Mouse (Mus musculus) C2C12 (cell line): ENCODE measurements around the gene Zfp513. TPM values are rescaled to one million over a fixed set of nuclear protein-coding genes. Genes with fewer than 3 reads are reported as not detected.
"Not testable (repeated sequence)": the region's sequence is repeated elsewhere in the genome, so short reads cannot be mapped to it uniquely, and the experiment has no call there.

Experiments
- H3K27me3 ChIP-seq: one replicate; pipeline ENCODE4 v1.6.1; 2011; ENCODE audit not compliant: control insufficient read depth, insufficient read depth, insufficient read length
- H3K36me3 ChIP-seq: one replicate; pipeline ENCODE4 v1.6.1; 2011; ENCODE audit not compliant: control insufficient read depth, insufficient read depth
- H3K4me3 ChIP-seq: one replicate; pipeline ENCODE4 v1.5.1; 2011; ENCODE audit warnings: mild to moderate bottlenecking, control low read depth; ENCODE audit not compliant: poor library complexity, insufficient read depth, severe bottlenecking
- H3K79me2 ChIP-seq: one replicate; pipeline ENCODE4 v1.6.1; 2011; ENCODE audit not compliant: control insufficient read depth, insufficient read depth
- H3K79me3 ChIP-seq: one replicate; pipeline ENCODE4 v1.6.1; 2011; ENCODE audit warnings: low read depth, control low read depth
- H3ac ChIP-seq: one replicate; pipeline ENCODE3; 2011; ENCODE audit warnings: low read depth; ENCODE audit not compliant: control insufficient read depth, insufficient read length
- CEBPB ChIP-seq: IDR thresholded peaks from one replicate; pipeline ENCODE4 v1.6.1; 2011; ENCODE audit warnings: low read depth, mild to moderate bottlenecking, control low read depth, moderate library complexity
- CTCF ChIP-seq: IDR thresholded peaks from one replicate; pipeline ENCODE4 v1.5.1; 2011; ENCODE audit not compliant: control insufficient read depth, insufficient read depth, insufficient read length
- FOSL1 ChIP-seq: IDR thresholded peaks from one replicate; pipeline ENCODE4 v1.8.0; 2011; ENCODE audit warnings: mild to moderate bottlenecking, low read length; ENCODE audit not compliant: poor library complexity, insufficient read depth, severe bottlenecking
- MAX ChIP-seq: IDR thresholded peaks from one replicate; pipeline ENCODE4 v1.6.1; 2011; ENCODE audit warnings: mild to moderate bottlenecking, control low read depth
- MYOD1 ChIP-seq: IDR thresholded peaks from one replicate; pipeline ENCODE4 v1.6.1; 2011; ENCODE audit warnings: low read depth; ENCODE audit not compliant: control insufficient read depth, insufficient read length
- MYOG ChIP-seq: IDR thresholded peaks from one replicate; pipeline ENCODE4 v1.6.1; 2011; ENCODE audit not compliant: control insufficient read depth, insufficient read length; ENCODE audit errors: extremely low read depth
- USF1 ChIP-seq: IDR thresholded peaks from one replicate; pipeline ENCODE4 v1.6.1; 2011; ENCODE audit warnings: low read depth, mild to moderate bottlenecking, control low read depth, moderate library complexity
- polyA plus RNA-seq: library from polyadenylated mRNA; unstranded; fragments of >200 nt; fragmentation: generic; extraction: Trizol; gene quantifications from one replicate; pipeline ENCODE4 v1.2.1, GENCODE M21; 2012; ENCODE audit warnings: missing spikeins

Zfp513 gene
- polyA plus RNA-seq, 1 experiment: 20.9 TPM

GRCm38 (mm10) chr5:31219911-31220447 is 17.9 kb upstream of the Zfp513 start:
- H3K27me3 ChIP-seq: no peaks in the 10 kb centered on the region
- TF ChIP-seq CTCF (no peak), MYOD1 (no peak), MYOG (no peak), FOSL1 (no peak), MAX (no peak), CEBPB (no peak), USF1 (no peak)
- peak overlapping the region; percentile 89 for H3ac ChIP-seq
- peak overlapping the region; percentile 76 for H3K4me3 ChIP-seq
- H3K79me3 ChIP-seq: peaks cover 48% of the 10 kb centered on the region
- H3K36me3 ChIP-seq: peaks cover 8% of the 10 kb centered on the region
- H3K79me2 ChIP-seq: peaks cover 65% of the 10 kb centered on the region

GRCm38 (mm10) chr5:31219474-31219873 is 17.4 kb upstream of the Zfp513 start:
- TF ChIP-seq CEBPB (no peak), CTCF (no peak), FOSL1 (no peak), MYOG (no peak), MAX (no peak), USF1 (no peak), MYOD1 (no peak)
- peak overlapping the region; percentile 89 for H3ac ChIP-seq
- H3K79me3 ChIP-seq: peaks cover 53% of the 10 kb centered on the region
- H3K4me3 ChIP-seq: peak overlapping the region; percentile 76
- H3K36me3 ChIP-seq: peaks cover 8% of the 10 kb centered on the region
- H3K27me3 ChIP-seq: no peaks in the 10 kb centered on the region
- H3K79me2 ChIP-seq: peaks cover 70% of the 10 kb centered on the region

GRCm38 (mm10) chr5:31219070-31219469 is 17.0 kb upstream of the Zfp513 start:
- Histone ChIP-seq H3K36me3 (peaks cover 8% of the 10 kb centered on the region), H3K4me3 (peak overlapping the region; percentile 76), H3K79me3 (peaks cover 57% of the 10 kb centered on the region), H3K27me3 (no peaks in the 10 kb centered on the region), H3ac (no peak overlapping the region), H3K79me2 (peaks cover 74% of the 10 kb centered on the region)
- TF ChIP-seq CEBPB: no peak
- no peak for TF ChIP-seq USF1
- TF ChIP-seq MYOD1: no peak
- TF ChIP-seq FOSL1: no peak
- TF ChIP-seq MYOG: no peak
- no peak for TF ChIP-seq CTCF

- peaks cover 8% of the 10 kb centered on the region for H3K36me3 ChIP-seq
- H3ac ChIP-seq: no peak overlapping the region
- no peak overlapping the region for H3K4me3 ChIP-seq
- H3K79me3 ChIP-seq: peaks cover 63% of the 10 kb centered on the region
- no peaks in the 10 kb centered on the region for H3K27me3 ChIP-seq
- H3K79me2 ChIP-seq: peaks cover 82% of the 10 kb centered on the region
- TF ChIP-seq MYOG (no peak), CTCF (no peak)
Observed at GRCm38 (mm10) chr5:31218294-31218693, 16.2 kb upstream of the Zfp513 start.

GRCm38 (mm10) chr5:31216554-31216953 is 14.5 kb upstream of the Zfp513 start:
- H3ac ChIP-seq, H3K36me3 ChIP-seq, H3K4me3 ChIP-seq, H3K27me3 ChIP-seq: not testable (repeated sequence)
- peaks cover 80% of the 10 kb centered on the region for H3K79me3 ChIP-seq
- H3K79me2 ChIP-seq: peaks cover 99% of the 10 kb centered on the region

- no peak for TF ChIP-seq MYOD1
- no peak for TF ChIP-seq MAX
- no peak for TF ChIP-seq FOSL1
- TF ChIP-seq USF1: no peak
- TF ChIP-seq CEBPB: no peak
- TF ChIP-seq MYOG: no peak
- Histone ChIP-seq H3K4me3 (no peak overlapping the region), H3K27me3 (no peaks in the 10 kb centered on the region), H3ac (no peak overlapping the region), H3K79me2 (peaks cover 45% of the 10 kb centered on the region), H3K79me3 (peaks cover 26% of the 10 kb centered on the region), H3K36me3 (peaks cover 73% of the 10 kb centered on the region)
Observed at GRCm38 (mm10) chr5:31204421-31204820, 2.3 kb upstream of the Zfp513 start.

GRCm38 (mm10) chr5:31203866-31204265 is 1.8 kb upstream of the Zfp513 start:
- no peak overlapping the region for H3ac ChIP-seq
- H3K27me3 ChIP-seq: no peaks in the 10 kb centered on the region

More at GRCm38 (mm10) chr5:31203866-31204265, 1.8 kb upstream of the Zfp513 start:
- Histone ChIP-seq H3K79me3 (peaks cover 23% of the 10 kb centered on the region), H3K79me2 (peaks cover 39% of the 10 kb centered on the region), H3K4me3 (no peak overlapping the region), H3K36me3 (peaks cover 78% of the 10 kb centered on the region)
- TF ChIP-seq FOSL1: no peak
- no peak for TF ChIP-seq CTCF
- no peak for TF ChIP-seq USF1
- no peak for TF ChIP-seq CEBPB
- TF ChIP-seq MYOD1: no peak
- no peak for TF ChIP-seq MYOG
- no peak for TF ChIP-seq MAX
